Mouse (Mus musculus): ENCODE data around the gene Cmtm5. TPM values are rescaled to one million over a fixed set of nuclear protein-coding genes. Genes with fewer than 3 reads are reported as not detected.
A peak's percentile ranks its signal among the peaks of the same experiment; 100 is the strongest.

Cmtm5 gene
- polyA plus RNA-seq, 1 experiment from 2014 or later, result 2.1 TPM

DNA sequence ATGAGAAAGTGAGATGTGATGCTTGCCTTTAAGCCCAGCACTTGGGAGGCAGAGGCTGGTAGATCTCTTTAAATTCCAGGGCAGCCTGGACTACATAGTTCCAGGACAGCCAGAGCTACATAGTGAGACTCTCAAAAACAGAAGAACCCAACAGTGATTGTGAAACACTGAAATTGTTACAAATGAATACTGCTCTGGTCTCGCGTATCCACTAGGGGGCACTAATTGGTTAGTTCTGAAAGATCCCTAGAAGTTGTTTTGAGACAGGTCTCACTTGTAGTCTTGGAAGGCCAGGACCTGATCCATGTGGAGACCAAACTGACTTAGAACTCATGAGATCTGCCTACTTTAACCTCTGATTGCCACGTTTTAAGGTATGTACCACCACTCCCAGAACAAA is 35.7 kb upstream of the Cmtm5 start:
- no peak overlapping the region for H3K4me2 ChIP-seq (ENCODE audit: low read length)
- ATAC-seq (replicated peaks; ENCODE audit: low FRiP score, low read depth) (peak; percentile 50), DNase-seq (ENCODE audit: low spot score) (peak; percentile 94)
- no peak overlapping the region for H3K4me3 ChIP-seq (replicated peaks; ENCODE audit: low read depth, low read length)
- H3K27ac ChIP-seq, result no peak overlapping the region
- peak; percentile 96 for TF ChIP-seq CTCF (IDR thresholded peaks at IDR 0.05; ENCODE audit: low read depth)
- H3K36me3 ChIP-seq (ENCODE audit: insufficient read depth, low read length), result peaks cover 22% of the 10 kb centered on the region
- no peaks in the 10 kb centered on the region for H3K27me3 ChIP-seq (ENCODE audit: insufficient read depth, low read length)
- under 1% methylated on average over 3 of the region's 3 CpGs for WGBS
- H3K9me3 ChIP-seq (replicated peaks; ENCODE audit: low read length), result no peaks in the 10 kb centered on the region
- no peak overlapping the region for H3K9ac ChIP-seq (ENCODE audit: low read depth, low read length)
- H3K4me1 ChIP-seq (replicated peaks; ENCODE audit: insufficient read depth, low read length), result 0 out of 2 replicates have a peak, but pooled peaks cover 3% of the 10 kb centered on the region

DNA sequence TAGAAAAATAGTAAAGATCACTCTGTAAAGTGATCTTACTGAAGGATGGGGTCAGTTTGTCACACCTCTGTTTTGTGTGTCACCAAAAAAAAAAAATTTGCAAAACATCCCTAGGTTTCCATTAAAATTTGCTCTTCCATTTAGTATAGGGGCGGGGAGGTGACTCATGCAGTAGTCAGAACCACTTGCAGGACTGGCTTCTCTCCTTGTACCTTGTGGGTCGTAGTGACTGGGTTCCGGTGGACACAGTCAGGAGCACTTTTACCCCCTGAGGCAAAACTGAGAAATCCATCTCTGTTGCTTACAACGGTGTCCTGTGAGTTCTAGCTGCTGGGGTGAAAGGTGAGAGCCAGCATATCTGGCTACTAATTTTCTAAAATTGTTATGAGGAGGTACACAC is 32.4 kb upstream of the Cmtm5 start:
- Histone ChIP-seq H3K4me3 (replicated peaks; ENCODE audit: low read depth, low read length) (no peak overlapping the region), H3K27me3 (ENCODE audit: insufficient read depth, low read length) (no peaks in the 10 kb centered on the region), H3K9ac (ENCODE audit: low read depth, low read length) (no peak overlapping the region), H3K4me1 (replicated peaks; ENCODE audit: insufficient read depth, low read length) (no peaks in the 10 kb centered on the region), H3K9me3 (replicated peaks; ENCODE audit: low read length) (no peaks in the 10 kb centered on the region), H3K27ac (no peak overlapping the region), H3K4me2 (ENCODE audit: low read length) (no peak overlapping the region), H3K36me3 (ENCODE audit: insufficient read depth, low read length) (peaks cover 24% of the 10 kb centered on the region)
- DNase-seq (ENCODE audit: low spot score) (no peak), ATAC-seq (replicated peaks; ENCODE audit: low FRiP score, low read depth) (no peak)
- 78% methylated on average over 4 of the region's 4 CpGs for WGBS
- no peak for TF ChIP-seq CTCF (IDR thresholded peaks at IDR 0.05; ENCODE audit: low read depth)

DNA sequence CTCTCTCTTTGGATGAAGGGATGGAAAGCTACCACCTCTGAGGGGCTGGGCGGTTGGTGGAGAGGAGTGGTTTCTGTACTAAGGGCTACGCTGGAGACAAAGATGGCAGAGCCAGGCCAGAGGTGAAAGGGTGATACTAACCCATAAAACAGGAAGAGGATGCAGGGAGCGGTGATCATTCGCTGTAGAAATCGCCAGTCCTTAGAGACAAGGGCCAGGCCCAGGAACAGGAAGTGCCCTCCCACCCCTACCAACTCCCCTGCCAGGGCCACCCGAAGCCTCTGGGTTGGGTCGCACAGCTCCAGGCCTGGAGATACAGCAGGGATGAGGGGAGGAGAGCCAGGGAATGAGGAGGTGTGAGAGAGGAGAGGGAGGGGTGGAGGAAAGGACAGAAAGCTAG is 27.4 kb upstream of the Cmtm5 start:
- H3K27ac ChIP-seq, result no peak overlapping the region
- H3K27me3 ChIP-seq (ENCODE audit: insufficient read depth, low read length), result no peaks in the 10 kb centered on the region
- H3K9me3 ChIP-seq (replicated peaks; ENCODE audit: low read length), result no peaks in the 10 kb centered on the region
- WGBS, result 51% methylated on average over 7 of the region's 7 CpGs
- TF ChIP-seq CTCF (IDR thresholded peaks at IDR 0.05; ENCODE audit: low read depth), result no peak
- H3K4me1 ChIP-seq (replicated peaks; ENCODE audit: insufficient read depth, low read length), result no peaks in the 10 kb centered on the region; the same call in 1 of the 2 replicates
- H3K4me2 ChIP-seq (ENCODE audit: low read length), result no peak overlapping the region
- H3K36me3 ChIP-seq (ENCODE audit: insufficient read depth, low read length), result peaks cover 21% of the 10 kb centered on the region
- no peak overlapping the region for H3K4me3 ChIP-seq (replicated peaks; ENCODE audit: low read depth, low read length)
- H3K9ac ChIP-seq (ENCODE audit: low read depth, low read length), result no peak overlapping the region
- no peak for DNase-seq (ENCODE audit: low spot score)
- no peak for ATAC-seq (replicated peaks; ENCODE audit: low FRiP score, low read depth)

DNA sequence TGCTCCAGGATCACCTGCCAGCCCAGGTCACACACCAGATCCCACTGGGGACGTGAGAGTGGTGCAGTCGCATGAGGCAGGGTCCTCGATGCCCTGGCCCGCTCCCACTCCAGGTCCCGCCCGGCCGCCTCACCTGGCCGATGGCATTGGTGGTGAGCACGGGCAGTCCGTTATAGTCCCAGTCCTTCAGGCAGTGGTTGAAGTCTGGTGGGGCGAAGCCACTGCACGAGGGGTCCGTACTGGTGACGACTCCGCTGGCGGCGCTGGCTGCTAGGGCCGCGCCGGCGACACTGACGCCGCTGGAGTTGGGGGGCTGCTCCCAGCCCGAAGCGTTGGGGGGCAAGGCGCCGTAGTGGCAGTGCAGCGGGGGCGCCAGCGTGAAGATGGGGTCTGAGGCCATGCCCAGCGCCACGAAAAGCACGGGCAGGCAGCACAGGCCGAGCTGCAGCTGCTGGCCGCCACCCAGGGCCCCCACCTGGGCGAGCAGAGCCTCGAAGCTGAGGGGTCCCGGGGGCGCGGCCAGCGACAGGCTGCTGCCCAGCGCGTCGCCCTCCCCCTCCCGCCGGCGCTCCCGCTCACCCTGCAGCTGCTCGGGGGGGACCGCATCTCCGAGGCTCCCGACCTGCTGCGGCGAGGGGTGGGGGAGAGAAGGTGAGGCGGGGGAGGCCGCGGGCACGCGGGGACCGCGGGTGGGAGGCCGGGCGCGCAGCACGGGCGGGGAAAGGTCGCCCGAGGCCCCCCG is 23.8 kb upstream of the Cmtm5 start:
- Histone ChIP-seq H3K27me3 (ENCODE audit: insufficient read depth, low read length) (no peaks in the 10 kb centered on the region), H3K4me3 (replicated peaks; ENCODE audit: low read depth, low read length) (peak overlapping the region; percentile 91), H3K9me3 (replicated peaks; ENCODE audit: low read length) (no peaks in the 10 kb centered on the region), H3K9ac (ENCODE audit: low read depth, low read length) (peak overlapping the region; percentile 87), H3K36me3 (ENCODE audit: insufficient read depth, low read length) (peaks cover 23% of the 10 kb centered on the region), H3K27ac (peak overlapping the region; percentile 31; the same call in 1 of the 2 replicates), H3K4me2 (ENCODE audit: low read length) (peak overlapping the region; percentile 99), H3K4me1 (replicated peaks; ENCODE audit: insufficient read depth, low read length) (no peaks in the 10 kb centered on the region; the same call in 1 of the 2 replicates)
- peak; percentile 52 for ATAC-seq (replicated peaks; ENCODE audit: low FRiP score, low read depth)
- 1% methylated on average over 60 of the region's 69 CpGs for WGBS
- TF ChIP-seq CTCF (IDR thresholded peaks at IDR 0.05; ENCODE audit: low read depth), result no peak
- DNase-seq (ENCODE audit: low spot score), result peak; percentile 38

DNA sequence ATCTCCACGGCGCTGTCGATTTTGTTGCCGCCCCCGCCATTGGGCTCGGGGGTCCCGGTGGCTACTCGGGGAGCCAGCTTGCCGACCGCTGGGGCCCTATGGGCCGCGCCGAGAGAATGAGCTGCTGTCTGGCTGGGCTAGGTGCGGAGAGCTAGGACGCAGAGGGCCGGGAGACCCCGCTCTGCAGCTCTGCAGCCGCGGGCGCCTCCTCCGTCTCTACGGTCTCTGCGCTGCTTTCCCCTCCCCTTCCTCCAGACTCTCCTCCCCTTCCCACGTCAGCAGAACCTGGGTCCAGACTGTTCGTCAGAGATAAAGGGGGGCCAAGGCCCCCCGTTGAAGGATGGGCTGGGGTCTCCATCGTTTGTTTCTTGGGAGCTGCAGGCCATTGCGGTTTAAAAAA is 23.2 kb upstream of the Cmtm5 start, which contains the start of gene Slc22a17:
Slc22a17 (minus strand) TSS at position 247 of the 400 bp plus-strand sequence.
- ATAC-seq (replicated peaks; ENCODE audit: low FRiP score, low read depth), result peak; percentile 68

DNA sequence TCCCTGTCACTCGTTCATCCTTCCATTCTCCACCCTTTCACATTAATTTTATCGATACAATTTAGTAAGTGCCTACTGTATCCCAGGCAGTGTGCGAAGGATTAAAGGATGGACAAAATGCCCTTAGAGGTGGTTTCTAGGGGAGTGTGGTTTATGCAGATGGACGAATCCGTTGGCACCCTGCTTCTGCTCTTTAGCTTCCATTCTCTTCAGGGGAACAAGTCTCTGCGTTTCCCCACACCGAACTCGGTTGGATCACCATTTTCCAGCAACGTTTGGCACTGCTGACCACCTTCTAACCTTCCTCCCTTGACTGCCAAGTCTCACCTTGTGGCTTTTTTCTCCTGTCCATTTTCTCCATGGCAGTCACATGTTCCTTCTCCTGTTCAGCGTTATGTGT is 22.7 kb upstream of the Cmtm5 start:
- Histone ChIP-seq H3K27ac (no peak overlapping the region), H3K4me3 (replicated peaks; ENCODE audit: low read depth, low read length) (peak overlapping the region; percentile 91), H3K9me3 (replicated peaks; ENCODE audit: low read length) (no peaks in the 10 kb centered on the region), H3K27me3 (ENCODE audit: insufficient read depth, low read length) (no peaks in the 10 kb centered on the region), H3K4me2 (ENCODE audit: low read length) (peak overlapping the region; percentile 99), H3K4me1 (replicated peaks; ENCODE audit: insufficient read depth, low read length) (no peaks in the 10 kb centered on the region; the same call in 1 of the 2 replicates), H3K36me3 (ENCODE audit: insufficient read depth, low read length) (peaks cover 21% of the 10 kb centered on the region; the same call in 1 of the 2 replicates), H3K9ac (ENCODE audit: low read depth, low read length) (peak overlapping the region; percentile 87)
- ATAC-seq (replicated peaks; ENCODE audit: low FRiP score, low read depth) (no peak), DNase-seq (ENCODE audit: low spot score) (no peak)
- 13% methylated on average over 10 of the region's 10 CpGs for WGBS
- no peak for TF ChIP-seq CTCF (IDR thresholded peaks at IDR 0.05; ENCODE audit: low read depth)

More for the DNA sequence above, 23.2 kb upstream of the Cmtm5 start, which contains the start of gene Slc22a17:
- DNase-seq (ENCODE audit: low spot score), result peak; percentile 94
- peak within 1 kb of the TSS; percentile 31; the same call in 1 of the 2 replicates for H3K27ac ChIP-seq
- H3K4me3 ChIP-seq (replicated peaks; ENCODE audit: low read depth, low read length), result peak within 1 kb of the TSS; percentile 91
- peak within 1 kb of the TSS; percentile 99 for H3K4me2 ChIP-seq (ENCODE audit: low read length)
- no peaks in the 10 kb centered on the region; the same call in 1 of the 2 replicates for H3K4me1 ChIP-seq (replicated peaks; ENCODE audit: insufficient read depth, low read length)
- H3K36me3 ChIP-seq (ENCODE audit: insufficient read depth, low read length), result peaks cover 21% of the 10 kb centered on the region; the same call in 1 of the 2 replicates
- under 1% methylated on average over 28 of the region's 28 CpGs for WGBS
- H3K27me3 ChIP-seq (ENCODE audit: insufficient read depth, low read length), result no peaks in the 10 kb centered on the region
- TF ChIP-seq CTCF (IDR thresholded peaks at IDR 0.05; ENCODE audit: low read depth), result no peak
- peak within 1 kb of the TSS; percentile 87 for H3K9ac ChIP-seq (ENCODE audit: low read depth, low read length)
- no peaks in the 10 kb centered on the region for H3K9me3 ChIP-seq (replicated peaks; ENCODE audit: low read length)

Data from kidney, postnatal 0 days (tissue).